Mouse (Mus musculus) CH12.LX (cell line): ENCODE measurements around the gene Apba3. TPM values are rescaled to one million over a fixed set of nuclear protein-coding genes. Genes with fewer than 3 reads are reported as not detected.

Experiments used
- DNase-seq: peaks from one replicate; pipeline ENCODE4 v3.0.0-alpha.2; 2013; ENCODE audit errors: extremely low read depth
- H3K27ac ChIP-seq: 2 replicates; pipeline ENCODE4 v1.5.1; 2012; ENCODE audit warnings: low read depth, mild to moderate bottlenecking, control low read depth, moderate library complexity; ENCODE audit not compliant: insufficient read depth
- H3K27me3 ChIP-seq: replicated peaks from 2 replicates; pipeline ENCODE3; 2012; ENCODE audit warnings: inconsistent platforms
- H3K36me3 ChIP-seq, 2 experiments: replicated peaks in 1 of 2; 2 replicates each; pipeline versions ENCODE3 to v1.6.1; 2012; ENCODE audit warnings: inconsistent platforms in 1 of 2, low read length in 1 of 2, mild to moderate bottlenecking in 1 of 2, mixed read lengths in 1 of 2, moderate library complexity in 1 of 2; ENCODE audit not compliant: control insufficient read depth in 1 of 2, insufficient read depth in 1 of 2
- H3K4me1 ChIP-seq, 2 experiments: 2 replicates each; pipeline ENCODE4 v1.6.1; 2012; ENCODE audit warnings: inconsistent platforms in 1 of 2, moderate library complexity in 1 of 2; ENCODE audit not compliant: insufficient read depth in 2 of 2, control insufficient read depth in 1 of 2
- H3K4me2 ChIP-seq: 2 replicates; pipeline ENCODE4 v1.6.1; 2012; ENCODE audit warnings: low read depth, mild to moderate bottlenecking, control low read depth; ENCODE audit not compliant: poor library complexity, insufficient read depth, severe bottlenecking
- H3K4me3 ChIP-seq, 3 experiments: fragments of 150-350 bp in 1 of 3; sonication (generic) in 1 of 3; replicated peaks in 1 of 3; 2 replicates each; pipeline versions ENCODE3 to v1.5.1; 2011 to 2012; ENCODE audit warnings: low read depth in 2 of 3, low read length in 2 of 3, mild to moderate bottlenecking in 2 of 3, moderate library complexity in 2 of 3, control low read depth in 1 of 3, improper control_type of control experiment in 1 of 3, inconsistent platforms in 1 of 3, mixed read lengths in 1 of 3; ENCODE audit not compliant: poor library complexity in 1 of 3
- H3K79me2 ChIP-seq: replicated peaks from 2 replicates; pipeline ENCODE4 v1.6.1; 2012; ENCODE audit warnings: mild to moderate bottlenecking, moderate library complexity; ENCODE audit not compliant: control insufficient read depth, poor library complexity, insufficient read depth, severe bottlenecking; ENCODE audit errors: extremely low read depth
- H3K9ac ChIP-seq: 2 replicates; pipeline ENCODE4 v1.6.1; 2012; ENCODE audit warnings: low read depth, mild to moderate bottlenecking, control low read depth, moderate library complexity; ENCODE audit not compliant: insufficient read depth
- H3K9me3 ChIP-seq: replicated peaks from 2 replicates; pipeline ENCODE3; 2012; ENCODE audit warnings: low read length, inconsistent platforms, mixed read lengths
- BHLHE40 ChIP-seq: IDR thresholded peaks from 2 replicates; pipeline ENCODE4 v1.6.1; 2011; ENCODE audit warnings: mild to moderate bottlenecking, low read depth, low read length, improper control_type of control experiment
- CHD2 ChIP-seq: IDR thresholded peaks from 2 replicates; pipeline ENCODE4 v1.6.1; 2011; ENCODE audit warnings: low read length, improper control_type of control experiment
- CTCF ChIP-seq, 2 experiments: IDR thresholded peaks in 1 of 2; conservative IDR thresholded peaks in 1 of 2; 2 replicates each; pipeline ENCODE4 v1.5.1; 2011 to 2012; ENCODE audit warnings: low read depth in 2 of 2, low read length in 2 of 2, improper control_type of control experiment in 1 of 2, inconsistent platforms in 1 of 2, mild to moderate bottlenecking in 1 of 2, moderate library complexity in 1 of 2
- E2F4 ChIP-seq: IDR thresholded peaks from 2 replicates; pipeline ENCODE4 v1.6.1; 2011; ENCODE audit warnings: low read depth, low read length, improper control_type of control experiment; ENCODE audit not compliant: insufficient replicate concordance
- EP300 ChIP-seq: IDR thresholded peaks from 2 replicates; pipeline ENCODE4 v1.6.1; 2011; ENCODE audit warnings: low read length, improper control_type of control experiment
- GABPA ChIP-seq: IDR thresholded peaks from 2 replicates; pipeline ENCODE4 v1.6.1; 2012; ENCODE audit warnings: low read depth, low read length, improper control_type of control experiment, inconsistent platforms; ENCODE audit not compliant: insufficient replicate concordance
- HCFC1 ChIP-seq: IDR thresholded peaks from 2 replicates; pipeline ENCODE4 v1.6.1; 2012; ENCODE audit warnings: low read depth, mild to moderate bottlenecking, inconsistent platforms, low read length, improper control_type of control experiment
- JUN ChIP-seq: IDR thresholded peaks from 2 replicates; pipeline ENCODE4 v1.6.1; 2011; ENCODE audit warnings: low read depth, mild to moderate bottlenecking, low read length, improper control_type of control experiment, moderate library complexity; ENCODE audit not compliant: insufficient read depth
- KAT2A ChIP-seq: IDR thresholded peaks from 2 replicates; pipeline ENCODE4 v1.6.1; 2012; ENCODE audit warnings: low read length, improper control_type of control experiment, inconsistent platforms; ENCODE audit not compliant: insufficient replicate concordance
- MEF2A ChIP-seq: IDR thresholded peaks from 2 replicates; pipeline ENCODE4 v1.6.1; 2014; ENCODE audit warnings: low read depth, mild to moderate bottlenecking, inconsistent platforms, low read length, improper control_type of control experiment, borderline replicate concordance
- MYC ChIP-seq: IDR thresholded peaks from 2 replicates; pipeline ENCODE4 v1.6.1; 2011; ENCODE audit warnings: low read depth, mild to moderate bottlenecking, improper control_type of control experiment, low read length
- NELFE ChIP-seq: IDR thresholded peaks from 2 replicates; pipeline ENCODE4 v1.6.1; 2011; ENCODE audit warnings: low read depth, low read length, improper control_type of control experiment
- PAX5 ChIP-seq: IDR thresholded peaks from 2 replicates; pipeline ENCODE4 v1.6.1; 2012; ENCODE audit warnings: low read length, inconsistent platforms, mixed read lengths
- POLR2AphosphoS2 ChIP-seq: IDR thresholded peaks from 2 replicates; pipeline ENCODE4 v1.6.1; 2011; ENCODE audit warnings: low read depth, low read length, improper control_type of control experiment
- RCOR1 ChIP-seq: conservative IDR thresholded peaks from 2 replicates; pipeline ENCODE4 v1.6.1; 2012; ENCODE audit warnings: low read depth, mild to moderate bottlenecking, inconsistent platforms, low read length, improper control_type of control experiment
- SIN3A ChIP-seq: IDR thresholded peaks from 2 replicates; pipeline ENCODE4 v1.6.1; 2012; ENCODE audit warnings: low read length, improper control_type of control experiment, inconsistent platforms
- TBP ChIP-seq: conservative IDR thresholded peaks from 2 replicates; pipeline ENCODE4 v1.6.1; 2011; ENCODE audit warnings: low read depth, low read length, improper control_type of control experiment
- TCF12 ChIP-seq: IDR thresholded peaks from 2 replicates; pipeline ENCODE4 v1.6.1; 2014; ENCODE audit warnings: low read depth, mild to moderate bottlenecking, inconsistent platforms, low read length, improper control_type of control experiment
- ZNF384 ChIP-seq: IDR thresholded peaks from 2 replicates; pipeline ENCODE4 v1.6.1; 2012; ENCODE audit warnings: low read depth, low read length, improper control_type of control experiment, inconsistent platforms
- dilution Hi-C: fragments of 300-500 bp; cut with MboI; formaldehyde crosslinking; loops from 2 replicates; pipeline ENCODE4 v1.14.3; 2020; ENCODE audit warnings: low sequenced_read_pairs; ENCODE audit not compliant: extremely low pct_unique_long_range_greater_than_20kb, extremely low pct_ligation_motif_present
- in situ Hi-C: fragments of 300-500 bp; cut with MboI; formaldehyde crosslinking; loops from 3 replicates; pipeline ENCODE4 v1.14.3; 2019; ENCODE audit warnings: low sequenced_read_pairs, low pct_ligation_motif_present, low pct_unique_long_range_greater_than_20kb, mixed read lengths
- polyA plus RNA-seq: library from polyadenylated mRNA; unstranded; fragments of >175 nt; gene quantifications from 2 replicates; pipeline ENCODE4 v1.2.1, GENCODE M21; 2012; ENCODE audit warnings: low read depth; ENCODE audit not compliant: insufficient read length
- total RNA-seq, 2 experiments: library from RNA; depleted of rRNA; stranded (reverse); fragments of 300-350 nt in 1 of 2; fragments of >200 nt in 1 of 2; gene quantifications; 2 replicates each; pipeline ENCODE4 v1.2.3; 2012 to 2014

Apba3 gene
- total and polyA plus RNA-seq, 3 experiments, result 40.2 to 149 (median 47.4) TPM

DNA sequence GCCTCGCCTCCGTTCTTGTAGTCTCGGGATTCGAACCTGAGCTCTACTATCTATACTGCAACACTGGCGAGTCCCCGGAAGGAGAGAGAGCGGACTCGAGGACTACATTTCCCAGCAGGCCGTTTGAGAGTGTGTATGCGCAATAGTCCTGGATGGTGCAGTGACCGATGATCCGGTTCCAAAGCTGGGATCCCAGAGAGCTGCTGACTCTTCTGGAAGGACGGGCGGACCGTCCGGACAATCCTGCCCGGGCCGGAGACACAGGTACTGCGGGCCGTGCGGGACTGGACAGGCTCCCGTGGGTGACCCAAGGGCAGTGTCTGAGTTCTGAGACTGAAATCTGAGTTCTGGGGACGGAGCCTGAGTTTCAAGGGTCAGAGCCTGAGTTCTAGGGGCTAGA is 1.3 kb downstream of the Apba3 start (continued):
- TF ChIP-seq KAT2A (peak; percentile 92; the same call in 1 of the 2 replicates), MEF2A (no peak), RCOR1 (no peak), CHD2 (no peak), SIN3A (no peak; the same call in 1 of the 2 replicates), JUN (no peak), GABPA (peak; percentile 53; the same call in 1 of the 2 replicates), TCF12 (peak; percentile 12; the same call in 1 of the 2 replicates), BHLHE40 (peak; percentile 78)
- TF ChIP-seq, all 38 proteins: peak for 14

DNA sequence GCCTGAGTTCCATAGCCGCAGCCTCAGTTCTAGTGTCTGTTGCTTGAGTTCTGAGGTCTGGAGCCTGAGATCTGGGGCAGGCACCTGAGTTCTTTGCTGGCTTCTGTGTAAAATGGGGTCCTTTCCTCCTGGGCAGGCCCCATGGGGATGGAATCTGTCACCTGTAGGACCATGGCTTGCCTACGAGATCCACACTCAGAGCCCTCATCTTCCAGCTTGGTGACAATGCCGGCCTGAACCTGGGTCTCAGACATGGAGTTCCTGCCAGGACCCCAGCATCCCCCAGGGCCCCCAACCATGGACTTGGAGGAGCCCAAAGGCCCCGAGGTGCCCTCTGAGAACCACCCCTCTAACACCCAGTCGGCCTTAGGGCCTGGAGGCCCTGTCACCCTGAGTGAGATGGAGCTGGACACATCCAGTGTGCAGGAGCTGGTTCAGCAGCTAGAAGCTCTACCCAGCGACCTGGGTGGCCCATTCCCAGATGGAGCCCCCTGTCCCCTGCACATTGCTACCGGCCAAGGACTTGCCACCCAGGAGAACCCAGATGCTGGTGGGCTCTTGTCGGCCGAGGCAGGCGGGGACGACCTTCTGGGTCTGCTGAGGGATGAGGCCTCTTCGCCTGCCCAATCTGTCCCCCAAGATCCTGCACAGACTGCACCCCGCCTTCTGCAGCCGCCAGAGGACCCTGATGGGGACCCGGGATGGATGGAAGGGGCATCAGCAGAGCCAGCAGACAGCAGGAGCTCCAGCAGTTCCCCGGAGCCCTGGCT is 2.1 kb downstream of the Apba3 start:
- in situ Hi-C loops (no loop called here), dilution Hi-C loops (no loop called here)
- Histone ChIP-seq H3K27ac (no peak overlapping the region), H3K9me3 (no peaks in the 10 kb centered on the region), H3K9ac (peak overlapping the region; percentile 95), H3K79me2 (peaks cover 17% of the 10 kb centered on the region), H3K27me3 (no peaks in the 10 kb centered on the region), H3K4me3 (peak overlapping the region; percentile 84 to 98 (median 96)), H3K36me3 (peaks cover 57 to 63% of the 10 kb centered on the region in 2 experiments), H3K4me2 (peak overlapping the region; percentile 57), H3K4me1 (peaks cover 11 to 34% of the 10 kb centered on the region in 2 experiments)
- DNase-seq, result no peak
- no peak for TF ChIP-seq RCOR1
- no peak for TF ChIP-seq ZNF384
- TF ChIP-seq PAX5, result no peak
- TF ChIP-seq MYC, result no peak
- no peak for TF ChIP-seq E2F4
- no peak for TF ChIP-seq CTCF (conservative IDR thresholded peaks at IDR 0.05 in 1 of 2, IDR thresholded peaks at IDR 0.05 in 1 of 2; ENCODE audit: low read depth in 2 of 2, low read length in 2 of 2)
- TF ChIP-seq BHLHE40, result no peak
- no peak for TF ChIP-seq SIN3A
- no peak for TF ChIP-seq TBP
- TF ChIP-seq POLR2AphosphoS2, result no peak
- no peak for TF ChIP-seq GABPA
- TF ChIP-seq EP300, result no peak
- TF ChIP-seq NELFE, result no peak
- no peak for TF ChIP-seq HCFC1
- no peak for TF ChIP-seq KAT2A
